Mouse (Mus musculus) myocyte (in vitro differentiated cells): ENCODE measurements at regions not wholly inside any gene's neighbourhood (a gene's known extent, or its start where the extent isn't known, plus 50 kb on each side); places are given as distances from the start of the nearest gene placed in this dataset.

ENCODE experiments used
- CEBPB ChIP-seq: IDR thresholded peaks from 2 replicates; pipeline ENCODE4 v1.6.1; 2011; ENCODE audit warnings: mild to moderate bottlenecking, moderate library complexity; ENCODE audit not compliant: poor library complexity, insufficient read depth, severe bottlenecking
- E2F4 ChIP-seq: IDR thresholded peaks from one replicate; pipeline ENCODE4 v1.6.1; 2011; ENCODE audit warnings: mild to moderate bottlenecking, control low read depth, moderate library complexity; ENCODE audit not compliant: insufficient read depth
- MAX ChIP-seq: IDR thresholded peaks from one replicate; pipeline ENCODE4 v1.6.1; 2011; ENCODE audit warnings: low read depth, mild to moderate bottlenecking, control low read depth
- MYOD1 ChIP-seq, 3 experiments: IDR thresholded peaks; one replicate each; pipeline ENCODE4 v1.6.1; 2011; ENCODE audit warnings: control low read depth in 2 of 3, low read depth in 2 of 3, mild to moderate bottlenecking in 2 of 3, moderate library complexity in 1 of 3; ENCODE audit not compliant: insufficient read length in 2 of 3, control insufficient read depth in 1 of 3
- MYOG ChIP-seq, 3 experiments: IDR thresholded peaks; one replicate each; pipeline ENCODE4 v1.6.1; 2011; ENCODE audit warnings: control low read depth in 2 of 3, low read depth in 2 of 3, mild to moderate bottlenecking in 2 of 3; ENCODE audit not compliant: insufficient read length in 2 of 3, control insufficient read depth in 1 of 3, insufficient read depth in 1 of 3
- POLR2A ChIP-seq: IDR thresholded peaks from one replicate; pipeline ENCODE4 v1.6.1; 2011; ENCODE audit warnings: low read depth, mild to moderate bottlenecking, control low read depth, moderate library complexity; ENCODE audit not compliant: insufficient read length
- POLR2AphosphoS2 ChIP-seq: IDR thresholded peaks from one replicate; pipeline ENCODE4 v1.6.1; 2011; ENCODE audit warnings: low read depth, control low read depth; ENCODE audit not compliant: insufficient read length
- REST ChIP-seq: IDR thresholded peaks from one replicate; pipeline ENCODE4 v1.6.1; 2011; ENCODE audit warnings: mild to moderate bottlenecking, control low read depth, moderate library complexity; ENCODE audit not compliant: insufficient read depth, insufficient read length
- SRF ChIP-seq: IDR thresholded peaks from one replicate; pipeline ENCODE4 v1.6.1; 2011; ENCODE audit warnings: low read depth; ENCODE audit not compliant: control insufficient read depth, insufficient read length
- TCF12 ChIP-seq: IDR thresholded peaks from one replicate; pipeline ENCODE4 v1.6.1; 2011; ENCODE audit warnings: mild to moderate bottlenecking, control low read depth; ENCODE audit not compliant: poor library complexity, insufficient read depth, severe bottlenecking
- USF1 ChIP-seq: IDR thresholded peaks from one replicate; pipeline ENCODE4 v1.6.1; 2011; ENCODE audit warnings: low read depth, mild to moderate bottlenecking, control low read depth, moderate library complexity

DNA sequence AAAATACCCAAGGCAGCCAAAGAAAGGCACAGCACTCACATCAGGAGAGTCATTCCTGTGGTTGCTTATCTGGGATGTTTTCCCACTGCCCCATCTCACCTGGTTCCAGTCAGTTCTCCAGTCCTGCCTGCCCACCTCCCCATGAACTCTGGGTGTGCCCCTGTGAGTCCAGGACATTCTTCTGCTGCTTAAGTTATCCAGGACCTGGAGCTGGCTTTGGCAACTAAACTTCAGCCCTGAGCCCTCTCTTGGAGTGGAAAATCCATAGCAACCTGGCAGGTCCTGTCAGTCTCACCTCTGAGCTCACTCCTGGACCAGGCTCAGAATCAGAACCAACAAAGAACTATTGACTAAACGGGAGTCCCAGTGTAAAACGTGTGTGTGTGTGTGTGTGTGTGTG lies 63.9 kb upstream of the Cxcl12 start:
- TF ChIP-seq CEBPB, result no peak
- TF ChIP-seq SRF, result no peak
- no peak for TF ChIP-seq MYOG (IDR thresholded peaks at IDR 0.05; ENCODE audit: control insufficient read depth in 1 of 3, insufficient read depth in 1 of 3, insufficient read length in 2 of 3, low read depth in 2 of 3)
- TF ChIP-seq MAX, result no peak
- no peak for TF ChIP-seq POLR2AphosphoS2
- no peak for TF ChIP-seq POLR2A
- no peak for TF ChIP-seq USF1
- TF ChIP-seq E2F4, result no peak
- TF ChIP-seq MYOD1 (IDR thresholded peaks at IDR 0.05; ENCODE audit: control insufficient read depth in 1 of 3, insufficient read length in 2 of 3, low read depth in 2 of 3), result no peak
- no peak for TF ChIP-seq REST
- no peak for TF ChIP-seq TCF12
